Mouse (Mus musculus): ENCODE data around the gene Krt42.

GRCm38 (mm10) chr11:100290235-100290634, 20.6 kb upstream of the Krt42 start:
- TF ChIP-seq POLR2A (IDR thresholded peaks at IDR 0.05; ENCODE audit: insufficient read depth, low read depth, low read length): no peak
- TF ChIP-seq CTCF (IDR thresholded peaks at IDR 0.05; ENCODE audit: insufficient read depth, low read depth, low read length): no peak

Measured in olfactory bulb, adult 2 months (tissue).